Mouse (Mus musculus) stomach, postnatal 0 days (tissue): ENCODE data around the gene Gpx8. TPM values are rescaled to one million over a fixed set of nuclear protein-coding genes. Genes with fewer than 3 reads are reported as not detected.

Experiments used
- ATAC-seq: fragments of 200-750 bp; cut with Nextera tagmentation; 2 replicates; pipeline ENCODE4 v1.8.0; 2017; ENCODE audit not compliant: low FRiP score, low TSS enrichment
- DNase-seq: peaks from one replicate; pipeline ENCODE4 v3.0.0-alpha.2; 2016; ENCODE audit warnings: low spot score
- H3K27ac ChIP-seq: fragments of 300-500 bp; sonication (generic); replicated peaks from 2 replicates; pipeline ENCODE4 v1.5.1; 2014; ENCODE audit warnings: mild to moderate bottlenecking, control low read depth
- H3K27me3 ChIP-seq: fragments of 300-500 bp; sonication (generic); 2 replicates; pipeline ENCODE4 v1.6.1; 2014; ENCODE audit warnings: low read length; ENCODE audit not compliant: control insufficient read depth, insufficient read depth
- H3K36me3 ChIP-seq: fragments of 300-500 bp; sonication (generic); 2 replicates; pipeline ENCODE4 v1.6.1; 2014; ENCODE audit warnings: low read length, mixed read lengths; ENCODE audit not compliant: control insufficient read depth, insufficient read depth
- H3K4me1 ChIP-seq: fragments of 300-500 bp; sonication (generic); replicated peaks from 2 replicates; pipeline ENCODE4 v1.6.1; 2014; ENCODE audit warnings: antibody characterized with exemption; ENCODE audit not compliant: control insufficient read depth, insufficient read depth
- H3K4me2 ChIP-seq: fragments of 300-500 bp; sonication (generic); replicated peaks from 2 replicates; pipeline ENCODE4 v1.6.1; 2014; ENCODE audit warnings: low read depth, mild to moderate bottlenecking, control low read depth, moderate library complexity
- H3K4me3 ChIP-seq: fragments of 300-500 bp; sonication (generic); 2 replicates; pipeline ENCODE4 v1.5.1; 2014; ENCODE audit warnings: low read depth, low read length, control low read depth
- H3K9ac ChIP-seq: fragments of 300-500 bp; sonication (generic); 2 replicates; pipeline ENCODE4 v1.6.1; 2014; ENCODE audit warnings: mild to moderate bottlenecking, low read length, control low read depth, mixed read lengths
- H3K9me3 ChIP-seq: fragments of 300-500 bp; sonication (generic); 2 replicates; pipeline ENCODE4 v1.6.1; 2016; ENCODE audit warnings: low read length; ENCODE audit not compliant: control insufficient read depth
- CTCF ChIP-seq: IDR thresholded peaks from 2 replicates; pipeline ENCODE4 v1.5.1; 2016; ENCODE audit warnings: antibody characterized with exemption, low read depth, mild to moderate bottlenecking, moderate library complexity
- EP300 ChIP-seq: optimal IDR thresholded peaks from 2 replicates; pipeline ENCODE3; 2016; ENCODE audit warnings: antibody characterized with exemption
- WGBS: fragments of 180-500 bp; shearing (Covaris S2); extraction: QIAGEN DNeasy Blood & Tissue Kit; methylation state at CpG from one replicate; pipeline ENCODE4 v1.1.7; 2014; 5-methylcytosine and 5-hydroxymethylcytosine counted together
- polyA plus RNA-seq: library from polyadenylated mRNA; unstranded; fragments of >200 nt; fragmentation: Nextera tagmentation; extraction: Ambion mirVana; gene quantifications from 2 replicates; pipeline ENCODE4 v1.2.1, GENCODE M21; 2015

Gene Gpx8
- polyA plus RNA-seq, result 96.8 and 104 TPM in 2 replicates

- Histone ChIP-seq H3K4me1 (no peaks in the 10 kb centered on the region), H3K9ac (peak within 1 kb of the TSS; percentile 61), H3K4me2 (peak within 1 kb of the TSS; percentile 57), H3K4me3 (peak within 1 kb of the TSS; percentile 54), H3K27ac (peak within 1 kb of the TSS; percentile 63), H3K36me3 (no peaks in the 10 kb centered on the region; the same call in 1 of the 2 replicates), H3K27me3 (no peaks in the 10 kb centered on the region), H3K9me3 (no peaks in the 10 kb centered on the region)
- TF ChIP-seq EP300, result no peak
- peak; percentile 78 for TF ChIP-seq CTCF
- peak; percentile 65 for DNase-seq
- ATAC-seq, result peak; percentile 89
- 3% methylated on average over 21 of the region's 21 CpGs for WGBS
Measured at GRCm38 (mm10) chr13:113046211-113046883, at the start of gene Gpx8. Gene Gpx8, minus strand, starts transcription at chr13:113046410.

GRCm38 (mm10) chr13:113094618-113095017, 48.4 kb upstream of the Gpx8 start:
- no peaks in the 10 kb centered on the region for H3K4me1 ChIP-seq
- no peak for DNase-seq
- H3K27ac ChIP-seq, result no peak overlapping the region
- no peak overlapping the region for H3K4me2 ChIP-seq
- TF ChIP-seq EP300 (no peak), CTCF (no peak)
- H3K4me3 ChIP-seq, result no peak overlapping the region
- no peaks in the 10 kb centered on the region for H3K27me3 ChIP-seq
- no peaks in the 10 kb centered on the region for H3K36me3 ChIP-seq
- H3K9me3 ChIP-seq, result no peaks in the 10 kb centered on the region
- WGBS, result 50% methylated on average over 1 of the region's 1 CpGs
- H3K9ac ChIP-seq, result no peak overlapping the region
- no peak for ATAC-seq

- Histone ChIP-seq H3K27me3 (no peaks in the 10 kb centered on the region), H3K36me3 (no peaks in the 10 kb centered on the region), H3K4me3 (no peak overlapping the region), H3K27ac (no peak overlapping the region), H3K4me2 (no peak overlapping the region), H3K9ac (no peak overlapping the region), H3K4me1 (no peaks in the 10 kb centered on the region), H3K9me3 (no peaks in the 10 kb centered on the region)
- ATAC-seq (no peak), DNase-seq (no peak)
- TF ChIP-seq CTCF (no peak), EP300 (no peak)
- WGBS, result 59% methylated on average over 8 of the region's 8 CpGs
Measured at GRCm38 (mm10) chr13:113090489-113090888, 44.3 kb upstream of the Gpx8 start.

- H3K4me2 ChIP-seq, result no peak overlapping the region
Measured at GRCm38 (mm10) chr13:113087226-113088017, 41.2 kb upstream of the Gpx8 start.

GRCm38 (mm10) chr13:113084732-113085131, 38.5 kb upstream of the Gpx8 start:
- Histone ChIP-seq H3K9ac (no peak overlapping the region), H3K4me1 (no peaks in the 10 kb centered on the region), H3K9me3 (no peaks in the 10 kb centered on the region), H3K27me3 (no peaks in the 10 kb centered on the region), H3K4me3 (no peak overlapping the region), H3K4me2 (no peak overlapping the region), H3K36me3 (no peaks in the 10 kb centered on the region), H3K27ac (no peak overlapping the region)
- DNase-seq (no peak), ATAC-seq (no peak)
- TF ChIP-seq EP300 (no peak), CTCF (no peak)
- WGBS, result 56% methylated on average over 5 of the region's 5 CpGs

More at GRCm38 (mm10) chr13:113087226-113088017, 41.2 kb upstream of the Gpx8 start:
- Histone ChIP-seq H3K4me1 (no peaks in the 10 kb centered on the region), H3K36me3 (no peaks in the 10 kb centered on the region), H3K9ac (no peak overlapping the region), H3K27me3 (no peaks in the 10 kb centered on the region), H3K27ac (no peak overlapping the region), H3K9me3 (no peaks in the 10 kb centered on the region), H3K4me3 (no peak overlapping the region)
- ATAC-seq (no peak), DNase-seq (no peak)
- WGBS, result 76% methylated on average over 13 of the region's 13 CpGs
- TF ChIP-seq CTCF (no peak), EP300 (no peak)

- TF ChIP-seq CTCF, result no peak
- no peak for TF ChIP-seq EP300
- DNase-seq, result no peak
- Histone ChIP-seq H3K27ac (no peak overlapping the region), H3K9ac (no peak overlapping the region), H3K27me3 (no peaks in the 10 kb centered on the region), H3K36me3 (no peaks in the 10 kb centered on the region), H3K9me3 (no peaks in the 10 kb centered on the region), H3K4me2 (no peak overlapping the region), H3K4me1 (no peaks in the 10 kb centered on the region), H3K4me3 (no peak overlapping the region)
- WGBS, result 68% methylated on average over 1 of the region's 1 CpGs
- no peak for ATAC-seq
Measured at GRCm38 (mm10) chr13:113082101-113082500, 35.9 kb upstream of the Gpx8 start.
